Mouse (Mus musculus) hindbrain, embryonic 16.5 days (tissue): ENCODE measurements around the gene Zdhhc16. TPM values are rescaled to one million over a fixed set of nuclear protein-coding genes. Genes with fewer than 3 reads are reported as not detected.
A peak's percentile ranks its signal among the peaks of the same experiment; 100 is the strongest.

ENCODE experiments used
- ATAC-seq: fragments of 200-750 bp; cut with Nextera tagmentation; 2 replicates; pipeline ENCODE4 v1.8.0; 2017; ENCODE audit warnings: moderate TSS enrichment, moderate library complexity
- H3K27ac ChIP-seq: fragments of 300-500 bp; sonication (generic); 2 replicates; pipeline ENCODE4 v1.5.1; 2014; ENCODE audit warnings: low read depth, mild to moderate bottlenecking, control low read depth, low read length, moderate library complexity
- H3K27me3 ChIP-seq: fragments of 300-500 bp; sonication (generic); replicated peaks from 2 replicates; pipeline ENCODE4 v1.6.1; 2014; ENCODE audit warnings: low read length; ENCODE audit not compliant: control insufficient read depth, insufficient read depth
- H3K36me3 ChIP-seq: fragments of 300-500 bp; sonication (generic); 2 replicates; pipeline ENCODE4 v1.6.1; 2014; ENCODE audit warnings: mild to moderate bottlenecking, low read length, moderate library complexity, mixed read lengths; ENCODE audit not compliant: control insufficient read depth, insufficient read depth
- H3K4me1 ChIP-seq: fragments of 300-500 bp; sonication (generic); 2 replicates; pipeline ENCODE4 v1.6.1; 2014; ENCODE audit warnings: low read depth, low read length; ENCODE audit not compliant: control insufficient read depth, insufficient read depth
- H3K4me2 ChIP-seq: fragments of 300-500 bp; sonication (generic); 2 replicates; pipeline ENCODE4 v1.6.1; 2014; ENCODE audit warnings: mild to moderate bottlenecking, low read length, control low read depth, moderate library complexity
- H3K4me3 ChIP-seq: fragments of 300-500 bp; sonication (generic); 2 replicates; pipeline ENCODE4 v1.5.1; 2014; ENCODE audit warnings: mild to moderate bottlenecking, low read length, control low read depth, moderate library complexity
- H3K9ac ChIP-seq: fragments of 300-500 bp; sonication (generic); 2 replicates; pipeline ENCODE4 v1.6.1; 2014; ENCODE audit warnings: low read depth, mild to moderate bottlenecking, control low read depth, low read length, moderate library complexity
- H3K9me3 ChIP-seq: fragments of 300-500 bp; sonication (generic); 2 replicates; pipeline ENCODE4 v1.6.1; 2014; ENCODE audit warnings: mild to moderate bottlenecking, low read length, moderate library complexity; ENCODE audit not compliant: control insufficient read depth
- WGBS: fragments of 180-500 bp; shearing (Covaris S2); extraction: QIAGEN DNeasy Blood & Tissue Kit; methylation state at CpG from one replicate; pipeline ENCODE4 v1.1.7; 2014; 5-methylcytosine and 5-hydroxymethylcytosine counted together
- polyA plus RNA-seq: library from polyadenylated mRNA; unstranded; fragments of >200 nt; fragmentation: Nextera tagmentation; extraction: Ambion mirVana; gene quantifications from 2 replicates; pipeline ENCODE4 v1.2.1, GENCODE M21; 2015

Zdhhc16 gene
- polyA plus RNA-seq, 1 experiment from 2014 or later = 91.3 TPM

DNA sequence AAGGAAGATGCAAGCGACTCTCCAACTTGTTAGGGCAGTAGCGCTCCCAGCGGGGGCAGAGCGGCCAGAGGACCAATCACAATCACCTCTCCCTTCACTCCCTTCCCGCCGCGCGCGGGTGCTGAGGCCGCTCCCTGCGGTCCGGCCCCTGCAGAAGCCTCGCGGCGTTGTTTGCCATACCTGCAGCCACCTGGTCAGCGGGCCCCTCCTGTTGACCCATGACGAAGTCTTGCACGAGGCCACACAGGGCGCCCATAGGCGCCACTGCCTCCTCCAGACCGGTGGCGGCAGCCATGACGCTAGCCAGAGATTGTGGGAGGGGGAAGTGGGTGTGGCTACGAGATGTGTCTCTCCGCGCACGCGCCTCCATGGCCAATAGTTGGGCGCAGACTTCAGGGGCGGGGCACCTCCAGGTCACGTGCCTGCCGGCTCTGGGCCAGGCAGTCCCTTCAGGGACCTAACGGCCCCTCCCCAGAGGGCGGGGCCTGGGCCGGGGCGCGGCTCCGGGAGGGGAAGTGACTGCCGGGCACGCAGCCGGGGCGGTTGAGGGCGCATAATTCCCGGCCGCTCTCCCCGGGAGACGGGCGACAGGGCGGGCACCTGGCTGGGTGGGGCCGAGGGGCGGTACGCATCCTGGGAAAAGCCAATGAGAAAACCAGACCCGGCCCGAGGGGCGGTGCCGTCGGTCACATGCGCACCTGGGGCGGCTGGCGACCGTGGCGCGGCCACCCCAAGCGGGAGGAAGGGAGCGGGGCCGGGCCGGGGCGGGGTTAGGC is 47.7 kb downstream of the Zdhhc16 start, which contains the start of gene Mms19:
Gene Mms19 (minus strand): TSS at position 339 of the 776 bp plus-strand sequence.
- H3K4me1 ChIP-seq = peaks cover 13% of the 10 kb centered on the region
- ATAC-seq = peak; percentile 95
- peak within 1 kb of the TSS; percentile 99 for H3K4me2 ChIP-seq
- peak within 1 kb of the TSS; percentile 95 for H3K4me3 ChIP-seq
- no peaks in the 10 kb centered on the region for H3K36me3 ChIP-seq
- H3K9me3 ChIP-seq = no peaks in the 10 kb centered on the region
- under 1% methylated on average over 66 of the region's 68 CpGs for WGBS
- H3K27me3 ChIP-seq = no peaks in the 10 kb centered on the region; the same call in 1 of the 2 replicates
- H3K9ac ChIP-seq = peak within 1 kb of the TSS; percentile 85
- peak within 1 kb of the TSS; percentile 89 for H3K27ac ChIP-seq

DNA sequence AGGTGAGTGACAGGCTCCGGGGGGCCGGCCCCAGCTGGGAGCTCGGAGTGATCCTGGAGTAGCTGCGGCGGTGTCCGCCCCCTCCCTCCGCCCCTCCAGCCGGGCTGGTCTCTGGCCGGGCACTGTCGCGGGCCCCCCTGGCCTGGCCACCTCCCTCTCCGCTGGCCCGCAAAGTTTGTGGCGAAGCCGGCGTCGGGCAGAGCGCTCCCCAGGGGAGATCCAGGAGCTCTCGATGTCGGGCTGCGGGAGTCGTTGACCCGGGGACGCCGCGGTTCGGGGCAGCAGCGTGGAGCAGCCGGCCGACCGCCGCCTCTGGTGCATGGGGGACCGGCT is 48.3 kb downstream of the Zdhhc16 start, which contains the start of gene Ubtd1:
Gene Ubtd1 (plus strand): TSS at position 169 of the 333 bp plus-strand sequence.
- Histone ChIP-seq H3K4me1 (peaks cover 13% of the 10 kb centered on the region), H3K36me3 (no peaks in the 10 kb centered on the region), H3K4me3 (peak within 1 kb of the TSS; percentile 95), H3K4me2 (peak within 1 kb of the TSS; percentile 99), H3K27me3 (no peaks in the 10 kb centered on the region; the same call in 1 of the 2 replicates), H3K9ac (peak within 1 kb of the TSS; percentile 85), H3K27ac (peak within 1 kb of the TSS; percentile 89), H3K9me3 (no peaks in the 10 kb centered on the region)
- no peak; the same call in 1 of the 2 replicates for ATAC-seq
- 2% methylated on average over 15 of the region's 33 CpGs for WGBS

DNA sequence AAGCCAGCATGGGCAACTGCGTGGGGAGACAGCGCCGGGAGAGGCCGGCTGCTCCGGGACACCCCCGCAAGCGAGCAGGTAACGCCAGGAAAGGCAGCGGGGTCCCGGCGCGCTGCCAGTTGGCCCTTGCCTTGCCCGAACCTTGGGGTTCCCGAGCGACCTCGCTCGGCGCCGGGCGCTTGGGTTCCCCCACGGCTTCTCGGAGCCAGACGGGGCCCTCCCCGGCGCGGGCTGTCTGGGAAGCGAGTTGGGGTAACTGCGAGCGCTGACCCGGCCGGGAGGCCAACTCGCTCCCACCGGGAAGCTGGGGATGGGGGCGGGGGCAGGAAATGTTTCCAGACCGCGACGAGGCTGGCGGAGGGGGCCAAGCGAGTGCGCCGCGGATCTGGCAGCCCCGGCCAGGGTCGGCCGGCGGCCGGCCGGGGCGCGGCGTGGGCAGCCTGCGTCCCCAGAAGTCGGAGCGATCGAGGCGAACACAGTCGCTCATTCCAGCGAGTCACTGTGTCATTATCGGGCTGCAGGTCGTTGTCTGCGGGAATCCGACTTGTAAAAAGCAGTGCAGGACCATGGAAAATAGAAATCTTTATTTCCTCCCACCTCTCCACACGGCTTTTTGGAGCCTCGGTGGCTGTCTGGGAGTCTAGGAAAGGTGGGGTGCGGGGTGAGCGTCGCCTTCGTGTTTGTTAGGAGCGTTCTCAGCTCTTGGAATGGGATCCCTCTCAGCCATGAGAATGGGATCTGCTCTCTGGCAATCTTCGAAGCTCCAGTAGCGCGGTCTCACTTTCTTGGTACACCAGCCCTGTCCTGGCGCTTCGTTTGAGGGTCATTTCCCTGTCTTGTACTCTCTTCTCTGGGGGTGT is 48.9 kb downstream of the Zdhhc16 start:
- H3K9ac ChIP-seq = peak overlapping the region; percentile 85
- H3K4me3 ChIP-seq = peak overlapping the region; percentile 95
- no peak for ATAC-seq
- peak overlapping the region; percentile 99 for H3K4me2 ChIP-seq
- WGBS = under 1% methylated on average over 68 of the region's 74 CpGs
- H3K36me3 ChIP-seq = no peaks in the 10 kb centered on the region
- no peaks in the 10 kb centered on the region; the same call in 1 of the 2 replicates for H3K27me3 ChIP-seq
- peaks cover 13% of the 10 kb centered on the region for H3K4me1 ChIP-seq
- H3K9me3 ChIP-seq = no peaks in the 10 kb centered on the region
- peak overlapping the region; percentile 89 for H3K27ac ChIP-seq

DNA sequence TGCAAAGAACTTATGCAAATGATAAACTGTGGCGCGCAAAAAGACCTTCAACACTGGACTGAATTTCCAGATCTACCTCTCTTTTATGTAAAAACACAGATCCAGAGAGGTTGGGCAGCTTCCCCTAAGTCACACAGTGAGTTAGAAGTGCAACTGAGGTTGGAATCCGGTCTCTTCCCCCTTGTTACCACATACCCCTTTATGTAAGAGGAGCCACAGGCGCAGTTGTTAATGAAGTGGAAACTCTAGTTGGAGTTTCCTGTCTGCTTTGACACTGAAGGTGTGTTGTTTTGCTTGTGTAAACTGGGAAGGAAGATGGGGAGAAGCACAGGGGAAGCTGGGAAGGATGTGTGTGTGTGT is 49.5 kb downstream of the Zdhhc16 start:
- peak overlapping the region; percentile 95 for H3K4me3 ChIP-seq
- peak overlapping the region; percentile 99 for H3K4me2 ChIP-seq
- 1% methylated on average over 4 of the region's 4 CpGs for WGBS
- H3K4me1 ChIP-seq = peaks cover 13% of the 10 kb centered on the region
- H3K9me3 ChIP-seq = no peaks in the 10 kb centered on the region
- no peaks in the 10 kb centered on the region for H3K36me3 ChIP-seq
- H3K9ac ChIP-seq = peak overlapping the region; percentile 85; the same call in 1 of the 2 replicates
- H3K27me3 ChIP-seq = no peaks in the 10 kb centered on the region; the same call in 1 of the 2 replicates
- no peak overlapping the region for H3K27ac ChIP-seq
- ATAC-seq = no peak

DNA sequence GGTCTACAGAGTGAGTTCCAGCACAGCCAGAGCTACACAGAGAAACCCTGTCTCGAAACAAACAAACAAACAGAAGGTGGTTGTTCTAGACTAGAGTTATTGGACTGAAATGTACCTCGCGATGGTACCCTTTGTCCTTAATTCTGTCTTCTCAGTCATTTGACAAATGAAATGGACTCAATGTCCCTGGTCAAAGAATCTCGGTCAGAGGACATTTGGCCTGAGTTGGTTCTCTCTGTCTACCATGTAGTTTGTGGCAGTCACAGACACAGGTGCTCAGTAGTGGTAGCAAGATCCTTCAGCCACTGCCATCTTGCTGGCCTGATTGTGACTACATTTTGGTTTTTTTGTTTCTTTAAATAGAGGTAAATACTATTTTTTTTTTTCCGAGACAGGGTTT is 52.7 kb downstream of the Zdhhc16 start:
- 95% methylated on average over 5 of the region's 5 CpGs for WGBS
- H3K4me1 ChIP-seq = peaks cover 6% of the 10 kb centered on the region
- ATAC-seq = no peak

DNA sequence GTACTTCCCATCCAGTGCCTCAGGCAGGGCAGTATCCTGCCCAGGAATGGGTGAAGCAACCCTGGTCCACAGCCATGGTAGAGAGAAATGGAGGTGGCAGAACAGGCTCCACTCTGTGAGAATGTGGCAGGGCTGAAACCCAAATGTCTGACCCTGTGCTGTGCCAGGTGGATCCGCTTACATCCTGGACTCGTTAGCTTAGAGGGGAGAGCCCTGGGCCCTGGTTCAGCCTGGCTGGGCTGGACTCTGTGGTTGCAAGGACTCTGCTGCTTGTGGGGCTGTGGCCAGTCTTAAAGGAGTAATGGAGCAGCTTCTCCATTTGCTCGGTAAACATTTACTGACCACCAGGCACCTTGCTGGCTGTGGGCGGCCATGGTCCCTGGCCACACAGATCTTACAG is 53.9 kb downstream of the Zdhhc16 start:
- Histone ChIP-seq H3K27ac (no peak overlapping the region), H3K4me1 (peaks cover 10% of the 10 kb centered on the region), H3K9me3 (no peaks in the 10 kb centered on the region), H3K4me3 (no peak overlapping the region), H3K27me3 (no peaks in the 10 kb centered on the region; the same call in 1 of the 2 replicates), H3K36me3 (no peaks in the 10 kb centered on the region), H3K9ac (no peak overlapping the region), H3K4me2 (no peak overlapping the region)
- WGBS = 90% methylated on average over 4 of the region's 4 CpGs
- ATAC-seq = no peak

More for the DNA sequence above, 52.7 kb downstream of the Zdhhc16 start:
- Histone ChIP-seq H3K27me3 (no peaks in the 10 kb centered on the region; the same call in 1 of the 2 replicates), H3K9ac (no peak overlapping the region), H3K4me3 (no peak overlapping the region), H3K9me3 (no peaks in the 10 kb centered on the region), H3K36me3 (no peaks in the 10 kb centered on the region), H3K27ac (no peak overlapping the region), H3K4me2 (no peak overlapping the region)

DNA sequence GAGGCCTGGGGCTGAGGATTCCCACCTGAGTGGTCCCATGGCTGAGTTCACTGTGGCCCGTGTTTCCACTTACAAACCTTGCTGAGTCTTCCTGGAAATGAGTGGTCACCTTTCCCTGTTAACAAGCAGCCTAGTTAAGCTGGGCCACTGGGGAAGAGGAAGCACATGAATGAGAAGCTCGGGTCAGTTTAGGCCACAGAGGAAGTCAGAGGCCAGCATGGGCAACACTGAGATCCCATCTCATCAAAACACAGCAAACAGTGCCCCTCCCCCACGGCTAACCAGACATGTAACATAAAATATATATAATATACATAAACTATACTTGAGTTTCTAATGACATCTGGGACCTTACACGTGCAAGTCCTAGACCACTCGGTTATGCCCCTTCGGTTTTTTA is 56.5 kb downstream of the Zdhhc16 start:
- Histone ChIP-seq H3K4me2 (no peak overlapping the region), H3K9me3 (no peaks in the 10 kb centered on the region)

DNA sequence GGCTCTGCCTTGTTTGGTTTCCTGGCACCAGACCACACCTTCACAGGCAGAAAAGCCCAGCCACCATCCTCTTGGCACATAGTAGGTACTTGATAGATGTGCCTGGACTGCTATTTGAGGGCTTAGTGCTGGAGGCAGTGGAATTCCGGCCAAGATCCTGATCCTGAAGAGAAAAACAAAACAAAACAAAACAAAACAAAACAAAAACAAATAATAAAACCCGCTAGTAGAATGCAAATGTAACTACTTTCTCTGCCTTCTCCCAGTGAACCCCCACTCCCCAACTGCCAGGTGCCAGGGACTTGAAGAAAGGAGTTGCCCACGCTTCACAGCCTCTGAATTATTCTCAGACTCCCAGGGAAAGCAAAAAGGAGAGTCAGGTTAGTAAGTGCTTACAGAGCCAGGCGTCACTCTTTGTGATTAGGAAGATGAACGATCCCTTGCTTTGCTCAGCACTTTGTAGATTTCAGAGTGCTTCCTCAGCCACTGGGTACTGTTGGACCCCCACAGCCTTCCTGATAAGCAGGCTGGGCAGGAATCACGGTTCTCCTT is 58.7 kb downstream of the Zdhhc16 start:
- no peak overlapping the region for H3K9ac ChIP-seq
- peaks cover 13% of the 10 kb centered on the region for H3K4me1 ChIP-seq
- H3K4me3 ChIP-seq = no peak overlapping the region
- H3K36me3 ChIP-seq = no peaks in the 10 kb centered on the region
- H3K27ac ChIP-seq = no peak overlapping the region; the same call in 1 of the 2 replicates
- H3K27me3 ChIP-seq = no peaks in the 10 kb centered on the region
- no peak overlapping the region for H3K4me2 ChIP-seq
- H3K9me3 ChIP-seq = no peaks in the 10 kb centered on the region
- WGBS = 32% methylated on average over 6 of the region's 6 CpGs
- ATAC-seq = peak; percentile 58

More for the DNA sequence above, 56.5 kb downstream of the Zdhhc16 start:
- Histone ChIP-seq H3K36me3 (no peaks in the 10 kb centered on the region), H3K27ac (no peak overlapping the region), H3K27me3 (no peaks in the 10 kb centered on the region), H3K4me1 (peaks cover 13% of the 10 kb centered on the region), H3K9ac (no peak overlapping the region), H3K4me3 (no peak overlapping the region)
- ATAC-seq = no peak
- 88% methylated on average over 6 of the region's 6 CpGs for WGBS
